Mouse (Mus musculus) limb, embryonic 14.5 days (tissue): Measurements from ENCODE around the gene Ctsh. TPM values are rescaled to one million over a fixed set of nuclear protein-coding genes. Genes with fewer than 3 reads are reported as not detected.

Source experiments
- ATAC-seq: fragments of 200-750 bp; cut with Nextera tagmentation; 2 replicates; pipeline ENCODE4 v1.8.0; 2017; ENCODE audit warnings: low read depth, moderate number of reproducible peaks, moderate TSS enrichment; ENCODE audit not compliant: low FRiP score
- DNase-seq: peaks from one replicate; pipeline ENCODE4 v3.0.0-alpha.2; 2015; ENCODE audit warnings: low spot score
- H3K27ac ChIP-seq: fragments of 300-500 bp; sonication (generic); replicated peaks from 2 replicates; pipeline ENCODE4 v1.5.1; 2014; ENCODE audit warnings: low read depth, mild to moderate bottlenecking, low read length, moderate library complexity, mixed read lengths
- H3K27me3 ChIP-seq: fragments of 300-500 bp; sonication (generic); 2 replicates; pipeline ENCODE4 v1.6.1; 2014; ENCODE audit warnings: low read length, mixed read lengths; ENCODE audit not compliant: control insufficient read depth, insufficient read depth
- H3K36me3 ChIP-seq: fragments of 300-500 bp; sonication (generic); 2 replicates; pipeline ENCODE4 v1.6.1; 2014; ENCODE audit warnings: mild to moderate bottlenecking, low read length, moderate library complexity, mixed read lengths; ENCODE audit not compliant: control insufficient read depth, insufficient read depth
- H3K4me1 ChIP-seq: fragments of 300-500 bp; sonication (generic); 2 replicates; pipeline ENCODE4 v1.6.1; 2014; ENCODE audit warnings: antibody characterized with exemption, low read length, mixed read lengths; ENCODE audit not compliant: control insufficient read depth, insufficient read depth
- H3K4me2 ChIP-seq: fragments of 300-500 bp; sonication (generic); replicated peaks from 2 replicates; pipeline ENCODE4 v1.6.1; 2014; ENCODE audit warnings: low read depth, mild to moderate bottlenecking, low read length, moderate library complexity; ENCODE audit not compliant: severe bottlenecking
- H3K4me3 ChIP-seq: fragments of 300-500 bp; sonication (generic); replicated peaks from 2 replicates; pipeline ENCODE4 v1.5.1; 2014; ENCODE audit warnings: low read length
- H3K9ac ChIP-seq: fragments of 300-500 bp; sonication (generic); 2 replicates; pipeline ENCODE4 v1.6.1; 2014; ENCODE audit warnings: mild to moderate bottlenecking, low read depth, low read length, moderate library complexity; ENCODE audit not compliant: severe bottlenecking
- H3K9me3 ChIP-seq: fragments of 300-500 bp; sonication (generic); 2 replicates; pipeline ENCODE4 v1.6.1; 2016; ENCODE audit warnings: low read length; ENCODE audit not compliant: control insufficient read depth
- POLR2A ChIP-seq: fragments of 200-500 bp; IDR thresholded peaks from 2 replicates; pipeline ENCODE4 v1.8.0; 2012; ENCODE audit warnings: inconsistent platforms, mild to moderate bottlenecking, moderate library complexity, borderline replicate concordance; ENCODE audit not compliant: insufficient read depth, insufficient read length; ENCODE audit errors: extremely low read depth
- WGBS: fragments of 180-500 bp; shearing (Covaris S2); extraction: QIAGEN DNeasy Blood & Tissue Kit; methylation state at CpG from one replicate; pipeline ENCODE4 v1.1.7; 2014; 5-methylcytosine and 5-hydroxymethylcytosine counted together
- polyA plus RNA-seq, 2 experiments: library from polyadenylated mRNA; depleted of rRNA in 1 of 2; stranded (reverse) in 1 of 2; unstranded in 1 of 2; fragments of >200 nt; fragmentation: Nextera tagmentation in 1 of 2; extraction: Ambion mirVana in 1 of 2; gene quantifications; 2 replicates each; pipeline versions ENCODE4 v1.2.1 to v1.2.3; 2012 to 2014

Gene Ctsh
- polyA plus RNA-seq, 2 experiments: 20.4 to 40.3 TPM

DNA sequence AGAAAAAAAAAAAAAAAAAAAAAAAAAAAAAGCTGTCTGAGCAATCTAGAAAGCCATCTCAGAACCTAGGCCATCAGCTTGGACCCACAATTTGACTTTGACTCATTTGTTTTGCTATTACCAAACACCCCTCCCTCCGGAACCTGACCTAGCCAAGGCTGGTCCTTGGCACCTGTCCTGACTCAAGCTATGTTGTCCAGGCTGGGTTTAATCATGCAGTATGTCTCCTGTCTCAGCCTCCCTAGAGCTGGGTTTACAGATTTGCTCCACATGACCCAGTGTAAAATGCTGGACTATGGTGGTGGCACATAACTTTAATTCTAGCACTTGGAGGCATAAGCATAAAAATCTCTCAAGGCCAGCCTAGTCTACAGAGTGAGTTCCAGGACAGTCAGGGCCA, 29.0 kb downstream of the Ctsh start:
- Histone ChIP-seq H3K4me2 (no peak overlapping the region), H3K4me1 (no peaks in the 10 kb centered on the region), H3K27me3 (no peaks in the 10 kb centered on the region), H3K27ac (no peak overlapping the region), H3K9ac (no peak overlapping the region), H3K36me3 (peaks cover 11% of the 10 kb centered on the region), H3K4me3 (no peak overlapping the region), H3K9me3 (no peaks in the 10 kb centered on the region)
- 83% methylated on average over 1 of the region's 1 CpGs for WGBS
- ATAC-seq (0 out of 2 replicates have a peak, but pooled peaks have one; percentile 8), DNase-seq (no peak)
- no peak for TF ChIP-seq POLR2A

DNA sequence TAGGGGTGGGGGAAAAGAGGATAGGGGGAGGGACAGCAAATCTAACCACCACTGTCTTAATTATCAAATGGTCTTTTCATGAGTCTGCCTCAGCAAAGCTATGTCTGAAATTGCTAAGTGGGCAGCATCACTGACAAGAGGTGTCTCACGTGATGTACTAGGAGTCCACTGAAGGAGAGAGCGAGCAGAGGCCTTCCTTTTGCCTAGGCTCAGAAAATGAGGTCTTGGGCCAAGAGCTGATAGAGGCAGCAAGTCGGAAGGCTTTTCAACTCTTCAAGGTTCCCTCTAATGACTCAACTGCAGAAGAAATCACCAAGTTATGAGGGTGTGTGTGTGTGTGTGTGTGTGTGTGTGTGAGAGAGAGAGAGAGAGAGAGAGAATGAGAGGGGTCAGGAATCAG, 30.2 kb downstream of the Ctsh start:
- Histone ChIP-seq H3K4me1 (no peaks in the 10 kb centered on the region), H3K36me3 (peaks cover 20% of the 10 kb centered on the region)
- WGBS: 86% methylated on average over 3 of the region's 3 CpGs

DNA sequence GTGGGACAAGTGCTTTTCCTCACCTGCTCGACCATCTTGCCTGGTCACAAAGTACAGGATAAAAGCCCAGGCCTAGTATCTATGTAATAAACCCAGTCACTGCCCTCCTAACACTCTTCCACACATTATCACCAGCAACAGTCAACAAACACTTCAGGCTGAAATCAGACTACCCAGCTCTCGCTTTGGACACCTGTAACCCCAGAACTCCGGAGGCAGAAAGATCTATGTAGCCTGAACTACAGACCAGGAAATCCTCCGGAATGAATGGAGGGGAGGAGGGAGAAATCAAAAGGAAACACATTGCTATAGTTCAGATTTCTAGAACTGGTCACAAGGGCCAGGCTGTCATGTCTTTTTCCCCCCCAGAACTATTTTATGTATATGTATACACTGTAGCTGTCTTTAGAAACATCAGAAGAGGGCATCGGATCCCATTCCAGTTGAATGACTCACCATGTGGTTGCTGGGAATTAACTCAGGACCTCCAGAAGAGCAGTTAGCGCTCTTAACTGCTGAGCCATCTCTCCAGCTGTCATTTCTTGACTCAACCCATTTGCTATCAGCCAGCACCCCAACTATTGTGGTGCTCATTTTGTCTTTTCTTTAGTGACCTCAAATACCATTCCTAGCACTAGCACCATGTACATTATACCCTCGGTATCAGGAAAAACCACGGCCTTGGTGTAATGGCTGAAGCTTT, 31.0 kb downstream of the Ctsh start:
- WGBS: 89% methylated on average over 8 of the region's 8 CpGs
- no peak for ATAC-seq
- no peak overlapping the region for H3K9ac ChIP-seq
- H3K4me2 ChIP-seq: no peak overlapping the region
- no peak overlapping the region for H3K4me3 ChIP-seq
- H3K4me1 ChIP-seq: no peaks in the 10 kb centered on the region
- no peak overlapping the region for H3K27ac ChIP-seq
- DNase-seq: no peak
- H3K9me3 ChIP-seq: no peaks in the 10 kb centered on the region
- no peak for TF ChIP-seq POLR2A
- peaks cover 27% of the 10 kb centered on the region for H3K36me3 ChIP-seq
- H3K27me3 ChIP-seq: no peaks in the 10 kb centered on the region

More for the DNA sequence above, 30.2 kb downstream of the Ctsh start:
- ATAC-seq (no peak), DNase-seq (no peak)
- TF ChIP-seq POLR2A: no peak
- H3K4me2 ChIP-seq: no peak overlapping the region
- no peak overlapping the region for H3K27ac ChIP-seq
- H3K9me3 ChIP-seq: no peaks in the 10 kb centered on the region
- no peak overlapping the region for H3K9ac ChIP-seq
- no peak overlapping the region for H3K4me3 ChIP-seq
- no peaks in the 10 kb centered on the region for H3K27me3 ChIP-seq

DNA sequence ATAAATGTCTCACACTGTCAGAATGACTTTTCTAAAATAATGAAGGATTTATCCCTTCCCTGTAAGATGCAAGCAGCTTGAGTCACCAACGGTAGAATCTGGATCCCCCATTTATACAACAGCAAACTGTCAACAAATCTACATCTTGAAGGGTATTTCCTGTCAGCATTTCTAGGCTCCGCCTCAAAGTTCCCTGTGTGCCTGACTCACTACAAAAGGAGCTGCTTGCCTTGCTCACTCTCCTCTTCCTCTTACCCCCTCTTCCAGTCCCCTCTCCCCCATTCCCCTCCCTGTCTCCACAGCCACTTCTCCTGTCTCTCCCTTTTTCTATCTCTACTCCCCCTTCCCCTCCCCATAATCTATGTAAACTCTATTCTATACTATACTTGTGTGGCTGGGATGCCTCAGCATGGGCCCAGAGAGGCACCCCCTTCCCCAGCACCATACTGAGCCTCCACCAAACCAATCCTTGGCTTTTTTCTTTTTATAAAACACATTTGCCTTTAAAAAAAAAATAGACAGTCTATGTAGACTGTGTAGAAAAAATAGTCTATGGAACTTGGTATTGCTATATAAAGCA, 34.0 kb downstream of the Ctsh start:
- TF ChIP-seq POLR2A: no peak
- Histone ChIP-seq H3K36me3 (peaks cover 52% of the 10 kb centered on the region), H3K4me2 (no peak overlapping the region), H3K9ac (no peak overlapping the region), H3K4me3 (no peak overlapping the region), H3K27me3 (no peaks in the 10 kb centered on the region), H3K4me1 (no peaks in the 10 kb centered on the region), H3K9me3 (no peaks in the 10 kb centered on the region), H3K27ac (no peak overlapping the region)
- WGBS: 91% methylated on average over 2 of the region's 2 CpGs
- ATAC-seq (0 out of 2 replicates have a peak, but pooled peaks have one; percentile 21), DNase-seq (no peak)

DNA sequence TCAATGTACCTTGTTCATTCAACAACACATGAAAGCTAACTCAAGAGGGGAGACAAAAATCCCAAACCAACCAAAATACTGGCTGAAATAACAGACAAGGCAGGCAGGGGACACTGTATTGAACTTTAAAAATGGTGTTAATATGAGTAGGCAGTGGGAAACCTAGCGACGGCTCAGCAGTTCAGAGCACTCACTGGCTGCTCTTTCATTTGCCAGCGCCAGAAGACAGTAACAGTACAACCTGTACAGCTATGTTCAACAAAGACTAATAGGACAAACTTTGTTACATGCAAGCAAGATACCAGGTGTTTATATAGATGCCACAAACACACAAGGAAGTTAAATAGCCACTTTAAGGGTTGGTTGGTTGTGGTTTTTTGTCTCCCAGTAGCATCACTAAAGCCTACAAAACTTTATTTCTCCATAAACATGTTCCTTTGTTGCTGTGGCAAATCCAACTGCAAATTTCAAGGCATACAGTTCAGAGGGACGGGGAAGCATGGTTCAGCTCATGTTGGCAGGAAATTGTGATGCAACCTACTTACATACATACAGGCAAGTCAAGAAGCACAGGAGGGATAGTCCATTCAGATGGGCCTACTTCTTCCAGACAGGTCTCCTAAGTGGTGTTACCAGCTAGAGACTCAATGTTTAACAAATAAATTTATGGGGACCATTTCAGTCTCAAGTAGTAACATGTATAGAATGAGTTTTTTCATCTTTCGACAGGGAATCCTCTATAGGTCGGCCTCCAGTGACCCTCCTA, 35.6 kb downstream of the Ctsh start:
- Histone ChIP-seq H3K4me2 (no peak overlapping the region), H3K9me3 (no peaks in the 10 kb centered on the region), H3K9ac (no peak overlapping the region), H3K4me1 (no peaks in the 10 kb centered on the region), H3K27me3 (no peaks in the 10 kb centered on the region), H3K36me3 (peaks cover 65% of the 10 kb centered on the region), H3K27ac (no peak overlapping the region), H3K4me3 (no peak overlapping the region)
- TF ChIP-seq POLR2A: no peak
- 84% methylated on average over 6 of the region's 6 CpGs for WGBS
- ATAC-seq (no peak), DNase-seq (no peak)
